Mouse (Mus musculus) adrenal gland, postnatal 10 days (tissue): ENCODE measurements around the gene Pdgfb. TPM values are rescaled to one million over a fixed set of nuclear protein-coding genes. Genes with fewer than 3 reads are reported as not detected.

Experiments used
- DNase-seq: peaks from one replicate; pipeline ENCODE4 v3.0.0; 2021; ENCODE audit warnings: mixed read lengths
- long read RNA-seq, 2 experiments: library from polyadenylated mRNA; stranded (forward); transcript quantifications; one replicate each; pipeline ENCODE4 v2.0.0; 2021
- total RNA-seq, 2 experiments: library from RNA; stranded (reverse); gene quantifications; 2 replicates each; pipeline ENCODE4 v1.2.3; 2021

Pdgfb gene
- 10 to 100 TPM; 37.8 to 46.7 TPM for total RNA-seq
- long read RNA-seq, experiment 1, transcript Pdgfb-201 (7 exons, 2,944 nt) = major isoform, 8 of 37 reads
- long read RNA-seq, experiment 1, partial matches to known transcripts = 25 of 37 reads
- long read RNA-seq, experiment 1, other reads (novel, unspliced or antisense) = 4 of 37 reads
- long read RNA-seq, experiment 2, transcript Pdgfb-201 (7 exons, 2,944 nt) = major isoform, 8 of 21 reads
- long read RNA-seq, experiment 2, partial matches to known transcripts = 4 of 21 reads
- long read RNA-seq, experiment 2, other reads (novel, unspliced or antisense) = 9 of 21 reads

DNA sequence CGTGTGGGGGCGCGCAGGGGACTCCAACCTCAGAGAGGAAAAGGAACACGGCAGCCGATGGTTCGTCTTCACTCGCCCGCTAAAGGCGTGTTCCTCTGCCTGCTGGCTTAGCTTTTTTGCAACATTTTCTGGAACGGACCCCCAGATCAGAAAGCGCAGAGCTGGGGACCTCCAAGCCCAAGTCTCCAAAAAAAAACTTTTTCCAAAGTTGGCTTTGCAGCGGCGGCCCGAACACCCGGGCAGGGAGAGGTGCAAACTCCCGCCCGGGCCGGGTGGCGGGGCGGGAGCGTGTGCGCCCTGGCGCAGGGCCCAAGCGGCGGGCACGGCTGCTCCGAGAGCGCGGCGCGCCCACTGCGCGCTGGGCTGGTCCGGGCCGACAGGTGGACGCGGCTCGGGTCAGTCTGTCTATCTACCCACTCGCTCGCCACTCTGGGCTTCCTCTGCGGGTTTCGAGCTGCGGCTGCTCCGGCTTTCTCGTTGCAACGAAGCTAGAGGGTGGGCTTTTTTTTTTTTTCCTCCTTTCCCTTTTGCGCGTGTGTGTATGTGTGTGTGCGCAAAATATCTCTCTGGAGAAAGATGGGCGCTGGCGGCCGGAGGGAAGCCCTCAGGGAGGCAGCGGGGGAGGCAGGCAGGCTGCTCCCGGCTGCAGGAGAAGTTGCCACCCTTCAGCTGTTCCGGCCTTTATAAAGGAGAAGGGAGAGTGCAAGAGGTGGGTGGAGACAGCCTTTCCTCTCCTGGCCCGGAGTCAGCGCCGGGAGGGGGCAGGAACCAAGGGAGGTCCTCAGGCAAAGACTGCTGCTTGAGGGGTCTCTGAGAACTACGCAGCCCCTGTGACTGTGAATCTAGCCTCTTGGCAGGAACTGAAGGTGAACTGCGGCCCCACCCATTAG, at the start of gene Pdgfb:
Pdgfb (minus strand) TSS at position 657 of the 890 bp plus-strand sequence.
- DNase-seq = peak; percentile 84

DNA sequence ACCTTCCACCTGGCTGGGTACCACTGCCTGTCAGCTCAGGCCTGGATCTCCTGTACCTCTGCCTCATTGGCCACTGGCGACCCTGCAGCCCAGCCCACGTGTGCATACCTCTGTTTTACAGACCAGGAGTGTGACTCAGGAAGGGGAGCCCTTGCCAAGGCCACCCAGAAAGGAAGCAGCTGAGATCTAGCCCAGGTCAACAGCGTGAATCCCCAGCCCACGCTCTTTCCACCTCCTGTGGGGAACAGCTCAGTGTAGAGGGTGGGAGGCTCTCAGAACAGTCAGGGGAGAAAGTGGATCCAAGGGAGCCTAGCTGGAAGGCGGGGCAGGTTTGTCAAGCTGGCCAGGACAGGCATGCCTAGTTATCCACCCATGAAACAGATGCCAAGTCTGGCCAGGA, 48.0 kb upstream of the Pdgfb start:
- DNase-seq = no peak

DNA sequence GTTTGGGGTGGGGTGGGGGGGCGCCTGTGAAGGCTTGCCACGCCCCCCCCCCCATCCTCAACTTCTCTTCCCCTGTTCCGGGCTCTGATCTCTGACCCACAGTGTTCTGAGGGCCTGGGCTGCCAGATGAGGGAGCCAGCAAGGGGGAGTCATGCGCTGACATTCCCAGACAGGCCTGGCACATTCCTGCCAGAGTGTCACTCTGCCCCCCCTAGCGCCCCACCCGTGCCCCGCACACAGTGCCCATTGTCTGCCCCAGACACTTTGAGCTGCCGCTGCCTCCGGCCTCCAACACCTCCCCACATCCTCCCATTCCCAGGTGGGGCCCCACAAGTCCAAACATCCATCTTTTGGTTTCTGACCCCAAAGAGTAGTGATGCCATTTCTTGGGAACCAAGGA, 47.6 kb upstream of the Pdgfb start:
- DNase-seq = no peak

DNA sequence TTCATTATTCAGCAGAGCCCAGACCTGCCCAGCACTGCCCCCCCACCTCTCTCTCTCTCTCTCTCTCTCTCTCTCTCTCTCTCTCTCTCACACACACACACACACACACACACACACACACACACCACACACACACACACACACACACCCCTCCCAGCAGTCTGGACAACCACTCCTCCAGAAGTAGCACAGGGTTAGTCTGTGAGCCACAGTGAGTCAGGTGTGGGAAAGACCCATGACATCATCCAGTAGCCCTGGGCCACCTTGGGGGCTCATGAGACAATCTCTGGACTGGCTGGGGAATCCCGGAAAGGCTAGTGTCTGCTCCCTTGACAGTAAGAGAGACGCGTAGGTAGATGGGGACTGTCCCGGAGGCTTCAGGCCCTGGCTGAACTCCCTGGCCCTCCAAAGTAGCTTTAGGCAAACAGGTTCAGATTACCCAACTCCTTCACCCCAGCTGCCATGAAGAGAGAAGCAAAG, 46.3 kb upstream of the Pdgfb start:
- no peak for DNase-seq

DNA sequence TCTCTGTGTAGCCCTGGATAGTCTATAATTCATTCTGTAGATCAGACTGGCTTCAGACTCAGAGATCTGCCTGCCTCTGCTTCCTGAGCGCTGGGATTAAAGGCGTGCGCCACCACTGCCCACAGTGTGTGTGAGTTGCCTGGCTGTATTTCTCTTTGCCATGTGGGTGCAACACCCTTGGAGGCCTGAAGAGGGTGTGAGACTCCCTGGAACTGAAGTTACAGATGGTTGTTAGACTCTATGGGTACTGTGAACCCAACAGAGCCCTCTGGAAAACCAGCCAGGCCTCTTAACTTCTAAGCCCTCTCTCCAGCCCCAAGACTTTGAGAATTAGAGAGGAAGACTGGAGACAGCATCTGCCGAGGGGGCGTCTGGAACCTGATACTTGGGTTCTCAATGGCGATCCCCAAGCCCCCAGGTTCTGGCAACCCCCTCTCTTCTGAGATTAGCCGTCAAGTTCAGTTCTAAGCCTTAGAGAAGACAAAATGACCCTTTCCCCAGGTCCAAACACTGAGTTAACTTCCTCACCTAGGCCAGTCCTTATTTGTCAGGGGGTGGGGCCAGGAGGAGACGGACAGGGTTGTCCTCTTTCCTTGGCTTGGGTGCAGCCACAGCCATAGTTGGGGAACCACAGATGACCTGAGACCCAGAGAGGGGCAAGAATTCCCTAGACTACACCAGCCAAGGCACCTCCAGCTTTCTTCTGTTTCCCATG, 45.7 kb upstream of the Pdgfb start:
- DNase-seq = no peak

DNA sequence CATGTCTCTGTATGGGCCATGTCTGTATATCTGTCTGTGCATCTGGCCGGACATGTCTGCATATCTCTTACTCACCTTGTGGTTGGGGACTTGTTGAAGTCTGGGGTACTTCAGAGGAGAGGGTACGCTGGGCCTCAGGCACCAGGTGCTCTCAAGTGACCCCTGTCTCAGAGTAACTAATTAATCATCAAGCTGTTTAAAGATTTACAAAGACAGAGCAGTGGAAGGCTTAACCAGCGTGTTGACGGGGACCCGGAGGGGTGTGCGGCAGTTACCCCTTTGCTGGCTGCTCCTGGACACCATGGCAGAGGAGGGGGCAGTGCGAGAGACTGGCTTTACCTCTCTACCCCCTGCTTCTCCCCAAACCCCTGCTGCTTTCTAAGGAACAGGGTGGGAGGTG, 44.8 kb upstream of the Pdgfb start:
- no peak for DNase-seq

DNA sequence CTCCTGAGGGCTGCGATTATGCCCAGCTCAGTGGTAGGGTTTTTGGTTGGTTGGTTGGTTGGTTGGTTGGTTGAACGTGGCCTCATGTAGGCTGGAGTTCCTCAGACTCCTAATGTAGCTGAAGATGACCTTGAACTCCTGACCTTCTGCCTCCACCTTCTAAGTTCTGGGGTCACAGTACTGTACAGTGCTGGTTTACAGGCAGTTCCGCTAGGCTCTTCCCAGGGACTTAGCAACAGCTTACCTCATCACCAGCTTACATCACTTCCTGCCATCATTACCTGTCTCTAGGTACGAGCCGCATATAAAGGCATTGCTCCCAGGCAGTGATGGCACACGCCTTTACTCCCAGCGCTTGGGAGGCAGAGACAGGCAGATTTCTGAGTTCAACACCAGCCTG, 43.4 kb upstream of the Pdgfb start:
- DNase-seq = no peak

DNA sequence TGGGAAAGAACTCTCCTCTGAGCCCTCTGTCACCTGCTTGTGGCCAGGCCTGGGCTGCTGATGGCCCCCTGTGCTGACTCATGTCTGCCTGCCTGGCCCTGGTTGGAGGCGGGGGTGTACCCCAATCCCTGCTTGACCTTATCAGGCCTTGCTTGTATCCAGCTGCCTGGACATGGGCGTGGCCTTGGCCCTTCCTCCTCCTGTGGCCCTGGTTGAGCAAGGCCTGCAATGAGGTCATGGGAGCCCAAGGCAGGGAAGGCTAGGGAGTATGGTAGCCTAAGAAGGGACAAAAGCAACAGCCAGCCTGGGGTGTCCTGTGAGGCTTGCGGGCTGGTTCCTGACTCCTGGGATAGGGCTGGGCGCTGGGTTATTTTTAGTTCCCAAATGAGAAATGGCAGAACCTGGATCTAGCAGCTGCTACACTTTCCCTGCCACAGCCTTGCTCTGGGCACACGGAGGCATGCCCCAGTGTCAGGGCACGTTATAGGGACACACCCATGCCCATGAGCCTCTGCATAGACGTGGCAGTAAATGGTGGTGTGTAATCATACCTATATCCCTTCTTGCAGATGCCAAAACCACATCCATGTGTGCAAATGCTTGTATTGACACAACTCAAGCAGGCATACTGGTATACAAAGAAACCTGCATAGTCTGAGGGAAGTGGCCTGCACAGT, 39.4 kb upstream of the Pdgfb start:
- DNase-seq = peak; percentile 86

DNA sequence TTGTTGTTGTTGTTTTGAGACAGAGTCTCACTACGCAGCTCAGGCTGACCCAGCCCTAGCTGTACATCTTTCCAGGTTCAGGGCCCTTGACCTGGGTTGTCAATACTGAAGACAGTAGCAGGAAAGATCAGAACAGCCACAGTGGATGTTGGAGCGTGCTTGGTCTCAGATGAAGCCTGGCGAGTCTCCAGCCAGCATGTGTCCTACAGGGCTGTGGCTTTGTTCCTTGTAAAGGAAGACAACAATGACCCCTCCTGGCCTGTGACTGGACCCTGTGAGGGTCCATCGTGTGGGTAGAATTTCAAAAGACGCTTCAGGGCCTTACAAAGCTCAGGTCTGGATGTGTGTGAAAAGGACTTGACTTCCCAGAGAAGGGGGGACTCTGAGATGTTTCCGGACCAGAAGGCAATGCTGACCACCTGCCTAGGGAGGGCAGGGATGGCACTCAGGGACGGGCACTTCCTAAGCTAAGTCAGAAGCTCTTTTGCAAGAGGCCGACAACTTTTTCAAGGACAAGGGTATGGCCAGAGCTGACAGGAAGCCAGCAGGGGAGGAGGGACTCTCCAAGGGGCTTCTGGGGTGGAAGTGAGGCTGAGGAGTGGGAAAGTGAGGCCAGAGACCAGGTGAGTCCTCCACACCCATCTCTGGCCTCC, 38.7 kb upstream of the Pdgfb start:
- DNase-seq = peak; percentile 59

DNA sequence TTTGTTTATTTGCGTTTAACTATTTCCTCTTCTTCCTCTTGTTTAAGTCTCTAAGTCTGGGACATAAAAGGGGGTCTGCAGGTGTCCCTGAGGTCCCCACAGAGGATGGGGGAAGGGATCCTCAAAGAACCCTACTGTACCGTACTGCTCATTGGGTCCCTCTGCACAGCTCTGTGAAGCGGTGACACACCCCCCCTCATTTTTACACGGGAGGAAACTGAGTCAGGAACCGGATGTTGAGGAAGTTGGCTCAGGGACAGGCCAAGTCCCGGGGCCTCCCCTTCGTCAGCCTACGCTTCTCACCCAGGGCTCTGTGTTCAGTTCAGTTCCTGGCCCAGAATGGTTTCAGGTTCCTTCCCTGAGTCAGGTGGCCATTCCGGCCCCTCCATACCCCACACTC, 37.0 kb upstream of the Pdgfb start:
- DNase-seq = no peak

DNA sequence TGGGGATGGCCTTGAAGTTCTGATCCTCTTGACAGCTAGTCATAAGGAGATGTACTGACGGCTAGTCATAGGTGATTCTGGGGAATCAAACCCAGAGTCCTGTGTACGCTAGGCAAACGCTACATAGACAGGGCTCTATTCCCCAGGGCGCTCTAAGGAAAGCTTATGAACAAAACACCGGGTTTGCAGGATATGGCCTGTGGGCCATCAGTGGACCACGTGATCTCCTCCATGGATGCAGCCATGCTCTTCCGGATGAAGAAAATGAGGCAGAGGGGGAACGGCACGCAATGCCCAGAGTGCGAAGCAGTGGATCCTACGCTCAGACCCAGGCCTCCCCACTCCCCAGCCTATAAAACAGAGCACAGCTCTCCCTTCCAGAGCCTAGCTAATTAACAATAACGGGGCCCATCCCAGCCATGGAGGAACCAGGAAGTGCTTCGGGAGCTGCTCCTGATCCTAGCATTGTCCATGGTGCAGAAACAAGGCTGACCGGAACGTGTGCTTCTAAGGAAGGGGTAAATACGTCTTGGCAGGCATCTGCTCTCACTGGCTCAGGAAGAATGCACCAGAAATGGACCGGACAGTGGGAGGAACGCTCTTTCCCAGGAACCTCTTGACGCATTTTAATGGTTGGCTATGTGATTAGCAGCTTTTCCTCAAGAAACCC, 36.5 kb upstream of the Pdgfb start:
- no peak for DNase-seq

DNA sequence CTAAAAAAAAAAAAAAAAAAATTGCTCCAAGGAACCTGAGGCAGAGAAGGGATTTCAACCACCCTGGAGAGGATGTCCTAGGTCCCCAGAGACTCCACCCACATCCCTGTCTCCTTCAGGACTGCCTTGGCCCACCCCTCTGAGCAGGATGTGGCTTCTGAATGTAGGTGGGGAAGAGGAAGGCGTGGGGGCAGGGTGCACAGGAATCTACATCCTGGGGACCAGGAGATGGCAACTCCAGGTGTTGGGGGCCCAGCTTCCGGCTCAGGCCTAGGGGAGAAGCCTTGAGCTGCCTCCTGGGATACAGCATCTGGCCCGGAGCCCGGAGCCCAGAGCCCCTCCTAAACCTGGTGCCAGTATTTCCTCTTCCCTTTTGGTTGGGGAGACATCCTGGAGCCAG, 35.3 kb upstream of the Pdgfb start:
- peak; percentile 56 for DNase-seq

DNA sequence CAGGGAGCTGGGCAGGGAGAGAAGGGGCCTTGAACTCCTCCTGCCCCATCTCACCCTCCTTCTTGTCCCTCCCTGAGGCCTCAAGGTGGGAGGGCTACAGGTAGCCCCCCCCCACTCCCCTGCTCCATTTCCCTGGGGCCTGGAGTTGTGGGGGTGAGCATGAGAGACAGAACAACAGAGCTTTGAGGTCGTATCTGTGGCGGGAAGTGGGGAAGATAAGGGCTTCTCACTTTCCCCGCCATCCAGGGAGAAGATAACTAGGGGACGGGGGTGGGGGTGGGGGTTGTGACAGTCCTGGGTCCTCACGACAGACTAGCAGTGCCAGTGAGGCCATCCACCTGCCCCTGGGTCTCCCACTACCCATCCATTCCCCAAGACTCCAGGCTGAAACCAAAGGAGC, 33.2 kb upstream of the Pdgfb start:
- no peak for DNase-seq

DNA sequence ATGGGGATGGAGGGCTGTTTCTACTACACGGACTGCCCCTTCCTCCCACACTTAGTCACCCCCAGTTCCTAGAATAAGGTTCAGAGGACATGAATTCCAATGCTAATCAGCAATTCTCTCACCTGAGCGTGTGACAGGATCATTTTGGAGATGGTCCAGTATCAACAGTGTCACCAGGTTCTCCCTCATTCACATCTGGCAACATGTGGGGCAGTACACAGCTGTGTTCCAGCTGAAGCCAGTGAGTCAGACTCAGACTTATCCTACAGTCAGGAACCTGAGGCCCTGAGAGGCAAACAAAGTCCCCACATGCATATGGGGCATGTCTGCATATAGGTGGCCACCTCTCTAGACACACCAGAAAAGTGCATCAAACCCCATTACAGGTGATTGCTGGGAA, 32.5 kb upstream of the Pdgfb start:
- DNase-seq = no peak

DNA sequence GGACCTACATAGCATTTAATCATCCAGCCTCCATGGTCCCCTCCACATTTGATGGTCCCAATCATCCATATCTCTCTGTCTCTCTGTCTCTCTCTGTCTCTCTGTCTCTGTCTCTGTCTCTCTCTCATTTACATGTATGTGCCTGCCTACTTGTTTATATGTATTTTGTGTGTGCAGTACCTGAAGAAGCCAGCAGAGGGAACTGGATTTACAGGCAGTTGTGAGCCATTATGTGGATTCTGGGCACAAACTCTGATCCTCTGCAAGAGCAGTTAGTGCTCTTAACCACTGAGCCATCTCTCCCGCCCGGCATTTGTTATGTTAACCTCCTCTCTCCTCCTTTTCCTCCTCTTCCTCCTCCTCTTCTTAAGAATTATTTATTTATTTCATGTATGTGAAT, 31.0 kb upstream of the Pdgfb start:
- DNase-seq = no peak

DNA sequence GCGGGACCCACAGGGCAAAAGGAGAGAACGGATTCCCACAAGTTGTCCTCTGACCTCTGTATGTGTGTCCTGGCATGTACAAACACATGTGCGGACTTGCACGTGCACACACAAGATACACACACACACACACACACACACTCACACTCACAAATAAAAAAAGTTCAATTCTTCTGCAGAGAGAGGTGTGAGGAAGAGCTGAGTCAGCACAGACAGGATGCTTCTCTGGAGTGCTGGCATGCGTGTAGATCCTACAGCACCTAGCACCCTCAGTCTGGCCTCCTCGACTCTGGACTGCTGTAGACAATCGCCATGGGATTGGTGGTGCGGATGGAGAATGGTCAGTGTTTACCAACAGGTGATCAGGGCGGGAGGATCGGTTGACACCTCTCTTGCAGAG, 29.5 kb upstream of the Pdgfb start:
- no peak for DNase-seq

DNA sequence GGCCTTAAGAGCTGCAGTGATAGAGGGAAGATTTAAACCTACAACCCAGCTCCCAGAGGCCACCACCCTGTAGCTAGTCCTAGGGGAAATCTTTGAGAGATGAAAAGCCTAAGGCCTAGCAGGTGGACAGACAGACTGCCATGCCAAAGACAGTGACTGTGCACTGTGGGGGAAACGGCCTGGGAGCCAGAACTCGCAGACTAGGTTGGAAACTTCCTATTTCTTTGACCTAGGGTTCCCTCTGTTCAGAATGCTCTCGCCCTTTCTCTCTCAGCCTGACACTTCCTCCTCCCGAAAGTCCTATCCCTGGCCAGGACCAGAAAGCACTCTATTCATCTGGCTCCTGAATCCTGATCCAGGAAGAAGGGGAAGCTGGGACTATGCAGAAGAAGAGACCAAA, 27.4 kb upstream of the Pdgfb start:
- no peak for DNase-seq

DNA sequence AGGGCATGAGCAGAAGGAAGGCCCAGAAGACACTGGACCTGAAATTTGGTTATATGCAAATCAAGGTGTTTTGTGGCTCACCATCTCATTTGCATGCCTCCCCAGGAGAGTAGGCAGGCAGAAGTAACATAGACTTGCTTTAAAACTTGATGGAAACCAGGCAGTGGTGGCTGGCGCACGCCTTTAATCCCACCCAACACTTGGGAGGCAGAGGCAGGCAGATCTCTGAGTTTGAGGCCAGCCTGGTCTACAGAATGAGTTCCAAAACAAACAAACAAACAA, 23.3 kb upstream of the Pdgfb start:
- no peak for DNase-seq

DNA sequence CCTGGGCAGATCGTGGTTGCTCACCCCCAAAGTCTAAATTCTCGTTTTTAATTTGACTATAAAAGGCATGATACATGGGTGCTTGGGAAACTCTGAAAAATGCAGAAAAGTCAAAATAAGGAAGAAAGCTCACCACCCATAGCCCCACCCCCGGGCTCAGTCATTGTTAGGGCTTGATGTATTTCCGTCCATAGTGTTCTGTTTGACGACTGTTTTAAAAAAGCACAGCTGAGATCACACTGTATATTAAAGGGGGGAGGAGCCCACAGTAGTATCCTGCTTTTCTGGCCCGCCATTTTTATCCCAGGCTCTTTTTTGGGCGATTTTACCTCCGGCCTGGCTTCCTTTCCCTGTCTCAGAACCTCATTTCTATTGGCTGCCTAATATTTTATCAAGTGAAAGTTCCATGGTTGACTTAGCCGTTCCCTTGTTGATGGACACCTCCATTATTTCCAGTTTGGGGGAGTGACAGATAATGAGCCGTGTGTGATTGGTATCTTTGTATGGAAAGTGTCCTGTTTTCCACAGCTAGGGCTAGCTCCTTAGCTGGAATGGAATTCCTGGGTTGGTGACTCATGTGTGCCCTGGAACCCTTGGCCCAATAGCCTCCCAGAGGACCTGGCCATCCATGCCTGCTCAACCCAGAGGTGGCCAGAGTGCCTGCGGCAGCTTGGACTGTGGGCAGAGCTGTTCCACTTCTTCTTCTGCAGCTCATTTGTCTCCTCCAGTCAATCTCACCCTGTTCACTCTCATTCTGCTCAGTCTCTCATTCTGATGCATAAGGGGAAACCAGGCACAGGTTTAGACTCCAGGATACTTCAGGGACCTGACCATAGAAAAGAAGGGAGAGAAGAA, 22.7 kb upstream of the Pdgfb start:
- no peak for DNase-seq

DNA sequence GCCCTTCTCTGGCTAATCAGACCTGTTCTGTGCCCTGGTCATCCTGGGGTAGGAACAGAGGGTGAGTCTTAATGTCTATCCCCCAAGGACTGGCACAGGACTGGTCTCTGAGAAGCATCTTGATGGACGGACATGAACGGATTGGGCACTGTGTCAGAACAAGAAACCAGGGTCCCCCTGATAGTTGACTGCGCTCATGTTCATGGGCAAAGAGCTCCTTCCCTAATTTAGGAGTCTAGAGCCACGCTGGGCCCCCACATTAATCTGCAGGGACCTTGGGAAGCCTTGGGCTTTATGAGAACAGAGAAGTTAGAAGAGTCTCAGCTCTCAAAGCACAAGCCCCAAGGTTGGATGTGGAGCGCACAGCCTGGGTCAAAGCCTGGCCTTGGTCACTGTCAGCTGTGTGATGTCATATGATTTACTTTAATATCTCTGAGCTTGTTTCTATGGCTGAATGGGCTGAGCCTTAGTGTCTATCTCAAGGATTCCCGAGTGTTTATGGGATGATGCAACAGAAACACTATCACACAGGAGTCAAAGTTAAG, 20.6 kb upstream of the Pdgfb start:
- DNase-seq = peak; percentile 65
